Mouse (Mus musculus): ENCODE data around the gene Cacna1c. TPM values are rescaled to one million over a fixed set of nuclear protein-coding genes. Genes with fewer than 3 reads are reported as not detected.

Gene Cacna1c
- polyA plus RNA-seq, 2 experiments: 8.9 to 29.0 TPM

- 86% methylated on average over 9 of the region's 9 CpGs for WGBS
- ATAC-seq (ENCODE audit: low FRiP score, low read depth): no peak
Measured at GRCm38 (mm10) chr6:118862727-118863126, 333.5 kb downstream of the Cacna1c start.

GRCm38 (mm10) chr6:118862091-118862490, 334.1 kb downstream of the Cacna1c start:
- no peak overlapping the region for H3K27ac ChIP-seq (replicated peaks; ENCODE audit: low read depth, low read length)
- ATAC-seq (ENCODE audit: low FRiP score, low read depth): no peak
- H3K27me3 ChIP-seq (ENCODE audit: control insufficient read depth, insufficient read depth, low read length): no peaks in the 10 kb centered on the region
- peaks cover 6% of the 10 kb centered on the region for H3K4me1 ChIP-seq (ENCODE audit: control insufficient read depth, insufficient read depth, low read length)
- TF ChIP-seq POLR2A (IDR thresholded peaks at IDR 0.05; ENCODE audit: borderline replicate concordance, extremely low read depth, insufficient read depth, insufficient read length): no peak
- 89% methylated on average over 5 of the region's 5 CpGs for WGBS
- H3K4me3 ChIP-seq (replicated peaks; ENCODE audit: low read length): no peak overlapping the region
- H3K9ac ChIP-seq (ENCODE audit: low read depth, low read length, severe bottlenecking): no peak overlapping the region
- DNase-seq (ENCODE audit: low spot score): no peak
- no peak overlapping the region for H3K4me2 ChIP-seq (replicated peaks; ENCODE audit: low read depth, low read length, severe bottlenecking)
- no peaks in the 10 kb centered on the region for H3K9me3 ChIP-seq (ENCODE audit: control insufficient read depth, low read length)
- no peaks in the 10 kb centered on the region for H3K36me3 ChIP-seq (ENCODE audit: control insufficient read depth, insufficient read depth, low read length)

More at GRCm38 (mm10) chr6:118862727-118863126, 333.5 kb downstream of the Cacna1c start:
- TF ChIP-seq POLR2A (IDR thresholded peaks at IDR 0.05; ENCODE audit: borderline replicate concordance, extremely low read depth, insufficient read depth, insufficient read length): no peak
- no peak for DNase-seq (ENCODE audit: low spot score)
- H3K27me3 ChIP-seq (ENCODE audit: control insufficient read depth, insufficient read depth, low read length): no peaks in the 10 kb centered on the region
- H3K9me3 ChIP-seq (ENCODE audit: control insufficient read depth, low read length): no peaks in the 10 kb centered on the region
- no peak overlapping the region for H3K4me2 ChIP-seq (replicated peaks; ENCODE audit: low read depth, low read length, severe bottlenecking)
- H3K27ac ChIP-seq (replicated peaks; ENCODE audit: low read depth, low read length): no peak overlapping the region
- no peak overlapping the region for H3K4me3 ChIP-seq (replicated peaks; ENCODE audit: low read length)
- no peak overlapping the region for H3K9ac ChIP-seq (ENCODE audit: low read depth, low read length, severe bottlenecking)
- H3K4me1 ChIP-seq (ENCODE audit: control insufficient read depth, insufficient read depth, low read length): peaks cover 11% of the 10 kb centered on the region
- no peaks in the 10 kb centered on the region for H3K36me3 ChIP-seq (ENCODE audit: control insufficient read depth, insufficient read depth, low read length)

- WGBS: 50% methylated on average over 1 of the region's 1 CpGs
- ATAC-seq (ENCODE audit: low FRiP score, low read depth): no peak
- no peak for TF ChIP-seq POLR2A (IDR thresholded peaks at IDR 0.05; ENCODE audit: borderline replicate concordance, extremely low read depth, insufficient read depth, insufficient read length)
- H3K4me1 ChIP-seq (ENCODE audit: control insufficient read depth, insufficient read depth, low read length): 0 out of 2 replicates have a peak, but pooled peaks cover 5% of the 10 kb centered on the region
- no peak overlapping the region for H3K4me3 ChIP-seq (replicated peaks; ENCODE audit: low read length)
- H3K9me3 ChIP-seq (ENCODE audit: control insufficient read depth, low read length): no peaks in the 10 kb centered on the region
- H3K4me2 ChIP-seq (replicated peaks; ENCODE audit: low read depth, low read length, severe bottlenecking): no peak overlapping the region
- H3K9ac ChIP-seq (ENCODE audit: low read depth, low read length, severe bottlenecking): no peak overlapping the region
- no peaks in the 10 kb centered on the region for H3K27me3 ChIP-seq (ENCODE audit: control insufficient read depth, insufficient read depth, low read length)
- DNase-seq (ENCODE audit: low spot score): no peak
- H3K27ac ChIP-seq (replicated peaks; ENCODE audit: low read depth, low read length): no peak overlapping the region
- H3K36me3 ChIP-seq (ENCODE audit: control insufficient read depth, insufficient read depth, low read length): no peaks in the 10 kb centered on the region
Measured at GRCm38 (mm10) chr6:118858431-118858830, 337.8 kb downstream of the Cacna1c start.

GRCm38 (mm10) chr6:118852131-118852530, 344.1 kb downstream of the Cacna1c start:
- Histone ChIP-seq H3K36me3 (ENCODE audit: control insufficient read depth, insufficient read depth, low read length) (no peaks in the 10 kb centered on the region), H3K4me3 (replicated peaks; ENCODE audit: low read length) (no peak overlapping the region), H3K9ac (ENCODE audit: low read depth, low read length, severe bottlenecking) (no peak overlapping the region), H3K27me3 (ENCODE audit: control insufficient read depth, insufficient read depth, low read length) (no peaks in the 10 kb centered on the region), H3K27ac (replicated peaks; ENCODE audit: low read depth, low read length) (no peak overlapping the region), H3K9me3 (ENCODE audit: control insufficient read depth, low read length) (no peaks in the 10 kb centered on the region), H3K4me2 (replicated peaks; ENCODE audit: low read depth, low read length, severe bottlenecking) (no peak overlapping the region), H3K4me1 (ENCODE audit: control insufficient read depth, insufficient read depth, low read length) (peaks cover 4% of the 10 kb centered on the region; the same call in 1 of the 2 replicates)
- no peak for ATAC-seq (ENCODE audit: low FRiP score, low read depth)
- no peak for TF ChIP-seq POLR2A (IDR thresholded peaks at IDR 0.05; ENCODE audit: borderline replicate concordance, extremely low read depth, insufficient read depth, insufficient read length)
- 79% methylated on average over 6 of the region's 6 CpGs for WGBS
- no peak for DNase-seq (ENCODE audit: low spot score)

GRCm38 (mm10) chr6:118851086-118851485, 345.1 kb downstream of the Cacna1c start:
- WGBS: 91% methylated on average over 3 of the region's 3 CpGs

GRCm38 (mm10) chr6:118848640-118849039, 347.6 kb downstream of the Cacna1c start:
- Histone ChIP-seq H3K27me3 (ENCODE audit: control insufficient read depth, insufficient read depth, low read length) (no peaks in the 10 kb centered on the region), H3K4me3 (replicated peaks; ENCODE audit: low read length) (no peak overlapping the region), H3K9ac (ENCODE audit: low read depth, low read length, severe bottlenecking) (no peak overlapping the region), H3K9me3 (ENCODE audit: control insufficient read depth, low read length) (no peaks in the 10 kb centered on the region), H3K27ac (replicated peaks; ENCODE audit: low read depth, low read length) (no peak overlapping the region), H3K36me3 (ENCODE audit: control insufficient read depth, insufficient read depth, low read length) (no peaks in the 10 kb centered on the region), H3K4me2 (replicated peaks; ENCODE audit: low read depth, low read length, severe bottlenecking) (no peak overlapping the region), H3K4me1 (ENCODE audit: control insufficient read depth, insufficient read depth, low read length) (peaks cover 12% of the 10 kb centered on the region; the same call in 1 of the 2 replicates)
- no peak for TF ChIP-seq POLR2A (IDR thresholded peaks at IDR 0.05; ENCODE audit: borderline replicate concordance, extremely low read depth, insufficient read depth, insufficient read length)
- DNase-seq (ENCODE audit: low spot score): no peak
- 74% methylated on average over 2 of the region's 2 CpGs for WGBS
- ATAC-seq (ENCODE audit: low FRiP score, low read depth): no peak

More at GRCm38 (mm10) chr6:118851086-118851485, 345.1 kb downstream of the Cacna1c start:
- no peaks in the 10 kb centered on the region for H3K9me3 ChIP-seq (ENCODE audit: control insufficient read depth, low read length)
- no peaks in the 10 kb centered on the region for H3K36me3 ChIP-seq (ENCODE audit: control insufficient read depth, insufficient read depth, low read length)
- H3K27ac ChIP-seq (replicated peaks; ENCODE audit: low read depth, low read length): no peak overlapping the region
- TF ChIP-seq POLR2A (IDR thresholded peaks at IDR 0.05; ENCODE audit: borderline replicate concordance, extremely low read depth, insufficient read depth, insufficient read length): no peak
- no peak overlapping the region for H3K9ac ChIP-seq (ENCODE audit: low read depth, low read length, severe bottlenecking)
- H3K4me3 ChIP-seq (replicated peaks; ENCODE audit: low read length): no peak overlapping the region
- DNase-seq (ENCODE audit: low spot score) (no peak), ATAC-seq (ENCODE audit: low FRiP score, low read depth) (no peak)
- no peaks in the 10 kb centered on the region for H3K27me3 ChIP-seq (ENCODE audit: control insufficient read depth, insufficient read depth, low read length)
- H3K4me1 ChIP-seq (ENCODE audit: control insufficient read depth, insufficient read depth, low read length): peaks cover 8% of the 10 kb centered on the region; the same call in 1 of the 2 replicates
- no peak overlapping the region for H3K4me2 ChIP-seq (replicated peaks; ENCODE audit: low read depth, low read length, severe bottlenecking)

Data from limb, embryonic 14.5 days (tissue).